Mouse (Mus musculus) heart, adult 2 months (tissue): ENCODE data around the gene Saa4. TPM values are rescaled to one million over a fixed set of nuclear protein-coding genes. Genes with fewer than 3 reads are reported as not detected.

Experiments
- DNase-seq, 2 experiments: peaks; one replicate each; pipeline ENCODE4 v3.0.0; 2021
- H3K27ac ChIP-seq: fragments of 200-600 bp; 2 replicates; pipeline ENCODE4 v1.8.1; 2022
- H3K27me3 ChIP-seq: fragments of 200-500 bp; 2 replicates; pipeline ENCODE4 v1.6.1; 2012; ENCODE audit warnings: mild to moderate bottlenecking, low read length, inconsistent platforms, mixed read lengths; ENCODE audit not compliant: control insufficient read depth, insufficient read depth
- H3K36me3 ChIP-seq: fragments of 200-500 bp; 2 replicates; pipeline ENCODE4 v1.6.1; 2012; ENCODE audit warnings: low read length, inconsistent platforms; ENCODE audit not compliant: control insufficient read depth, insufficient read depth
- H3K4me1 ChIP-seq: fragments of 200-500 bp; 2 replicates; pipeline ENCODE4 v1.6.1; 2011; ENCODE audit warnings: low read length; ENCODE audit not compliant: control insufficient read depth, insufficient read depth
- H3K4me3 ChIP-seq: fragments of 200-600 bp; 2 replicates; pipeline ENCODE4 v1.8.1; 2022
- H3K79me2 ChIP-seq: fragments of 200-500 bp; replicated peaks from 2 replicates; pipeline ENCODE4 v1.6.1; 2012; ENCODE audit warnings: mild to moderate bottlenecking, inconsistent platforms, low read length, moderate library complexity, mixed read lengths; ENCODE audit not compliant: control insufficient read depth, insufficient read depth
- H3K9ac ChIP-seq: fragments of 200-500 bp; 2 replicates; pipeline ENCODE4 v1.6.1; 2012; ENCODE audit warnings: low read depth, mild to moderate bottlenecking, control low read depth, inconsistent platforms, low read length, mixed read lengths
- CTCF ChIP-seq: fragments of 200-600 bp; IDR thresholded peaks from 2 replicates; pipeline ENCODE4 v1.8.1; 2022; ENCODE audit warnings: antibody characterized with exemption, mild to moderate bottlenecking, moderate library complexity
- POLR2A ChIP-seq: fragments of 200-500 bp; IDR thresholded peaks from 2 replicates; pipeline ENCODE4 v1.6.1; 2011; ENCODE audit warnings: mild to moderate bottlenecking, low read depth, low read length, control low read depth; ENCODE audit not compliant: insufficient read depth
- WGBS: fragments of 180-500 bp; shearing (Covaris S2); methylation state at CpG from one replicate; pipeline ENCODE4 v1.1.7; 2018; 5-methylcytosine and 5-hydroxymethylcytosine counted together
- intact Hi-C: fragments of 180-260 bp; cut with DNase I; formaldehyde crosslinking; loops from one replicate; pipeline ENCODE4 v1.15.1; 2025
- polyA plus RNA-seq: library from polyadenylated mRNA; depleted of rRNA; stranded (reverse); fragments of >200 nt; gene quantifications from 2 replicates; pipeline ENCODE4 v1.2.3, GENCODE M21; 2012; rRNA removed
- total RNA-seq, 2 experiments: library from RNA; stranded (reverse); gene quantifications; 2 replicates each; pipeline ENCODE4 v1.2.3; 2021

Saa4 gene
- total and polyA plus RNA-seq, 3 experiments: not detected

DNA sequence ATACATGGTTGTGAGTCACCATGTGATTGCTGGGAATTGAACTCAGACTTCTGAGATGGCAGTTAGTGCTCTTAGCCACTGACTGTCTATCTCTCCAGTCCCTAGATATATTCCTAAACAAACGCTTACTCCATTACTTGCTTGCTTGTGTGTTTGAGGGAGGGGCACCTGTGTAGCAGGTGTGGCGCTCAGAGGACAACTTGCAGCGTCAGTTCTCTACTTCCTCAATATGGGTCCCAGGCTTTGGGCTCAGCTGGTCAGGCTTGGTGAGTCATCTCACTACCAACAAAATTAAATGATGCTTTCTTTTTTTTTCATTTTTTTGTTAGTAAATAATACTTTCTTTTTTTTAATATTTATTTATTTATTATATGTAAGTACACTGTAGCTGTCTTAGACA, 54.0 kb downstream of the Saa4 start:
- WGBS: 74% methylated on average over 3 of the region's 3 CpGs
- no peaks in the 10 kb centered on the region for H3K27me3 ChIP-seq
- TF ChIP-seq CTCF: no peak
- no peak for TF ChIP-seq POLR2A

More for the DNA sequence above, 54.0 kb downstream of the Saa4 start:
- Histone ChIP-seq H3K79me2 (no peaks in the 10 kb centered on the region), H3K4me1 (no peaks in the 10 kb centered on the region), H3K36me3 (no peaks in the 10 kb centered on the region), H3K9ac (no peak overlapping the region), H3K27ac (no peak overlapping the region), H3K4me3 (no peak overlapping the region)
- no peak for DNase-seq
- intact Hi-C loops: no loop called here

Other genes with a start within 250 kb of the Saa4 start
- 1 to 10 TPM; 2.9 to 5.1 TPM for gene Sergef, start 92.8 kb downstream of the Saa4 start, total RNA-seq
- gene Sergef, start 92.8 kb downstream of the Saa4 start, polyA plus RNA-seq: 3.6 and 4.9 TPM in 2 replicates
- gene Tph1, start 60.1 kb downstream of the Saa4 start, total RNA-seq: not detected
- gene Tph1, start 60.1 kb downstream of the Saa4 start, polyA plus RNA-seq: 0.23 TPM in 1 of 2 replicates, not detected in the other
- gene Saal1, start 21.9 kb downstream of the Saa4 start, total RNA-seq: 1 to 10 TPM; 3.8 to 4.0 TPM
- gene Saal1, start 21.9 kb downstream of the Saa4 start, polyA plus RNA-seq: 2.3 and 3.1 TPM in 2 replicates
- 1 to 10 TPM; 1.5 to 2.7 TPM for gene Saa3, start 16.9 kb downstream of the Saa4 start, total RNA-seq
- gene Saa3, start 16.9 kb downstream of the Saa4 start, polyA plus RNA-seq: 0.38 and 1.2 TPM in 2 replicates
- not detected for gene Saa1, start 10.4 kb upstream of the Saa4 start, total RNA-seq
- not detected in 2 replicates for gene Saa1, start 10.4 kb upstream of the Saa4 start, polyA plus RNA-seq
- not detected for gene Saa2, start 19.2 kb upstream of the Saa4 start, total RNA-seq
- not detected in 2 replicates for gene Saa2, start 19.2 kb upstream of the Saa4 start, polyA plus RNA-seq
- 1 to 10 TPM; 7.5 to 9.2 TPM for gene Hps5, start 63.5 kb upstream of the Saa4 start, total RNA-seq
- 5.2 and 8.4 TPM in 2 replicates for gene Hps5, start 63.5 kb upstream of the Saa4 start, polyA plus RNA-seq
- 10 to 100 TPM; 15.7 to 17.2 TPM for gene Gtf2h1, start 63.5 kb upstream of the Saa4 start, total RNA-seq
- 4.8 and 8.9 TPM in 2 replicates for gene Gtf2h1, start 63.5 kb upstream of the Saa4 start, polyA plus RNA-seq
- gene Ldha, start 108.9 kb upstream of the Saa4 start, total RNA-seq: 100 to 1,000 TPM; 738 to 741 TPM
- 674 and 1,134 TPM in 2 replicates for gene Ldha, start 108.9 kb upstream of the Saa4 start, polyA plus RNA-seq
- gene Ldhc, start 128.6 kb upstream of the Saa4 start, total RNA-seq: not detected
- 1.1 and 2.3 TPM in 2 replicates for gene Ldhc, start 128.6 kb upstream of the Saa4 start, polyA plus RNA-seq
- gene Tsg101, start 187.4 kb upstream of the Saa4 start, total RNA-seq: 10 to 100 TPM; 56.5 to 62.5 TPM
- 64.3 and 97.0 TPM in 2 replicates for gene Tsg101, start 187.4 kb upstream of the Saa4 start, polyA plus RNA-seq
- 10 to 100 TPM in 1 of 2 experiments, 1 to 10 TPM in 1; 9.0 to 10.3 TPM for gene Uevld, start 225.9 kb upstream of the Saa4 start, total RNA-seq
- gene Uevld, start 225.9 kb upstream of the Saa4 start, polyA plus RNA-seq: 2.9 and 5.0 TPM in 2 replicates